Mouse (Mus musculus) CH12.LX (cell line): Measurements from ENCODE around the gene Ergic1.

Experiments used
- BHLHE40 ChIP-seq: IDR thresholded peaks from 2 replicates; pipeline ENCODE4 v1.6.1; 2011; ENCODE audit warnings: mild to moderate bottlenecking, low read depth, low read length, improper control_type of control experiment
- CTCF ChIP-seq, 2 experiments: IDR thresholded peaks in 1 of 2; conservative IDR thresholded peaks in 1 of 2; 2 replicates each; pipeline ENCODE4 v1.5.1; 2011 to 2012; ENCODE audit warnings: low read depth in 2 of 2, low read length in 2 of 2, improper control_type of control experiment in 1 of 2, inconsistent platforms in 1 of 2, mild to moderate bottlenecking in 1 of 2, moderate library complexity in 1 of 2
- EP300 ChIP-seq: IDR thresholded peaks from 2 replicates; pipeline ENCODE4 v1.6.1; 2011; ENCODE audit warnings: low read length, improper control_type of control experiment
- GABPA ChIP-seq: IDR thresholded peaks from 2 replicates; pipeline ENCODE4 v1.6.1; 2012; ENCODE audit warnings: low read depth, low read length, improper control_type of control experiment, inconsistent platforms; ENCODE audit not compliant: insufficient replicate concordance
- HCFC1 ChIP-seq: IDR thresholded peaks from 2 replicates; pipeline ENCODE4 v1.6.1; 2012; ENCODE audit warnings: low read depth, mild to moderate bottlenecking, inconsistent platforms, low read length, improper control_type of control experiment
- MAZ ChIP-seq: IDR thresholded peaks from 2 replicates; pipeline ENCODE4 v1.6.1; 2012; ENCODE audit warnings: low read depth, mild to moderate bottlenecking, inconsistent platforms, low read length, improper control_type of control experiment, moderate library complexity
- POLR2A ChIP-seq: IDR thresholded peaks from 2 replicates; pipeline ENCODE4 v1.6.1; 2011; ENCODE audit warnings: low read depth, mild to moderate bottlenecking, improper control_type of control experiment, low read length
- UBTF ChIP-seq: IDR thresholded peaks from 2 replicates; pipeline ENCODE4 v1.6.1; 2012; ENCODE audit warnings: low read depth, mild to moderate bottlenecking, inconsistent platforms, low read length, improper control_type of control experiment, moderate library complexity

GRCm38 (mm10) chr17:26686334-26687000, 125.2 kb downstream of the Ergic1 start:
- TF ChIP-seq MAZ (no peak), CTCF (conservative IDR thresholded peaks at IDR 0.05 in 1 of 2, IDR thresholded peaks at IDR 0.05 in 1 of 2; ENCODE audit: low read depth in 2 of 2, low read length in 2 of 2) (no peak), POLR2A (no peak), EP300 (no peak), GABPA (no peak), UBTF (no peak), BHLHE40 (no peak), HCFC1 (no peak)
